Comparison of ENCODE assay signal across 9 mouse cellular contexts in genomic region chr9:14523408-14524043, GRCm38 (mm10). TPM values are rescaled to one million over a fixed set of nuclear protein-coding genes. Genes with fewer than 3 reads are reported as not detected.
DNase-seq lines count a peak whose midpoint lies in the region; ATAC-seq and TF ChIP-seq lines count a peak whose summit lies in the region.
"Had no signal": no experiment of that assay in that cellular context is flagged by ENCODE, and none has a peak within 500 bp of the region (broad histone marks: within the 10 kb centered on the region; RNA-seq: fewer than 3 reads in every experiment).

No protein-coding gene starts in this region.

- H3K27me3 ChIP-seq in Patski = no peaks in the 10 kb centered on the region
- no peaks in the 10 kb centered on the region for H3K27me3 ChIP-seq in hindbrain, embryonic 15.5 days

- no peak overlapping the region for H3K4me3 ChIP-seq in hindbrain, embryonic 15.5 days
- H3K4me3 ChIP-seq: myocyte had no signal

- peak; percentile 70 for ATAC-seq in Patski
- peak; percentile 86 for ATAC-seq in hindbrain, embryonic 15.5 days (ENCODE audit: low FRiP score, low read depth)

- H3K9me3 ChIP-seq in hindbrain, embryonic 15.5 days = no peaks in the 10 kb centered on the region

- in situ Hi-C loops in Patski (cut with MboI; ENCODE audit: low pct_unique_long_range_greater_than_20kb) = loop anchor here (5.0 to 25.0 kb wide), 3 partner anchors 89 to 661 kb away; no protein-coding TSS in a partner anchor

- no peak for DNase-seq in Patski (ENCODE audit: low read depth, low spot score)
- peak; percentile 60 for DNase-seq in cerebellum, adult 9-11 months
- DNase-seq in frontal cortex, postnatal 14 days (ENCODE audit: low spot score in 2 of 2) = peak; percentile 57 to 81
- DNase-seq in layer of hippocampus, postnatal 25 days (ENCODE audit: extremely low spot score in 1 of 2, low spot score in 1 of 2) = peak; percentile 61 to 77
- peak; percentile 90 for DNase-seq in lung, postnatal 36 days
- DNase-seq in right cerebral cortex, adult 18-20 months = peak; percentile 76
- peak; percentile 47 to 72 for DNase-seq in urinary bladder, adult 18-20 months (ENCODE audit: low spot score in 2 of 2)

- TF ChIP-seq CTCF in Patski (IDR thresholded peaks at IDR 0.05) = peak; percentile 93

- H3K36me3 ChIP-seq in hindbrain, embryonic 15.5 days = no peaks in the 10 kb centered on the region

- POLR2A ChIA-PET in Patski (lab: Charles Lee) = no interaction called here

- H3K4me2 ChIP-seq in hindbrain, embryonic 15.5 days = no peak overlapping the region

- H3K4me1 ChIP-seq in hindbrain, embryonic 15.5 days (replicated peaks) = no peaks in the 10 kb centered on the region

- 8% methylated on average over 4 of the region's 4 CpGs for WGBS in hindbrain, embryonic 15.5 days

- H3K9ac ChIP-seq in hindbrain, embryonic 15.5 days = no peak overlapping the region

- CTCF ChIA-PET in Patski (lab: Charles Lee) = interaction anchor here (0.8 to 3.9 kb wide), 11 partner anchors 10 to 207 kb away, joined by 3 to 26 read pairs (median 4); no protein-coding TSS in a partner anchor

- H3K27ac ChIP-seq in hindbrain, embryonic 15.5 days (replicated peaks) = no peak overlapping the region

RNA-seq across cellular contexts. Expression of gene Cwc15, which starts 23.1 kb away (rescaled TPM):
- 166 TPM for polyA plus RNA-seq in Patski (2021)
- polyA plus RNA-seq in hindbrain, embryonic 15.5 days (2015; fragmentation: Nextera tagmentation; extraction: Ambion mirVana) = 138 and 143 TPM in 2 replicates
- total RNA-seq in layer of hippocampus, postnatal 25 days (2021) = 10 to 100 TPM; 80.3 to 85.7 TPM

RNA-seq across cellular contexts. Expression of gene Kdm4d, which starts 23.2 kb away (rescaled TPM):
- polyA plus RNA-seq in Patski (2021) = 0.22 TPM
- 0.72 and 1.2 TPM in 2 replicates for polyA plus RNA-seq in hindbrain, embryonic 15.5 days (2015; fragmentation: Nextera tagmentation; extraction: Ambion mirVana)
- 1 to 10 TPM; 1.2 to 1.8 TPM for total RNA-seq in layer of hippocampus, postnatal 25 days (2021)
- polyA plus RNA-seq: myocyte had no signal
